Mouse (Mus musculus): Measurements from ENCODE around the gene H2-DMa. TPM values are rescaled to one million over a fixed set of nuclear protein-coding genes. Genes with fewer than 3 reads are reported as not detected.

The H2-DMa gene
- polyA plus RNA-seq, 1 experiment from 2014 or later: 4.4 TPM

DNA sequence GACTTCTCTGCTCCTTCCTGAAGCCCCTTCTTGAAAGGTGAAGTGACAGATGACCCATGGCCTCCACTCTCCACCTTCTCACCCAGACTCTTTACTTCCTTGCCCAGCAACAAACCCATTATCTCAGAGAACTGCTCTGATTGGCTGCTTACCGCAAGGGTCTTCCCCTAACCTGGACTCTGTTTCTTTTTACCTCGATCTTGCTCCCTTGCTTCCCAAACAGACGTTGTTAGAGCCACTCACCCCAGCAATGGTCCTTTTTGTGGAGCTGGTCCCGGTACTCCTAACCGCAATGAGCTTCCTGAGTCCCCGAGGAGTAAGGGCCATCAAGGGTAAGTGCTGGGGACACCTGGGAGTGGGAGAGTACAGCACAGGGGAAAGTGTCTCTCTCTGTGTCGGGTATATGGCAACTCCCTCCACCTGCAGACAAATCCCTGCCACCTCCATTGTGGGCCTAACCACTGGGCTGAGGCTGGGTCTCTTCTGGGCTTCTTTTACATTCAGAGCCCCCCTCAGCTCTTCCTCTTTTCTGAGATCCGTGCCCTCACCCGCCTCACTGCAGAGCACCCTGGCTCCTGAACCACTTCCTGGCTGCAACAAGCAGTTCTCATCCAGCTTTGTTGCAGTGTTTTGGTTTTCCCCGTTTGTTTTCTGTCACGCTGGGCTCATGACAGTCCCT lies 27.0 kb upstream of the H2-DMa start, which contains the start of gene H2-Oa:
Gene H2-Oa, plus strand, starts transcription at position 144 of the 679 bp plus-strand sequence.
- H3K4me3 ChIP-seq (replicated peaks): no peak within 1 kb of the TSS
- H3K27me3 ChIP-seq: peaks cover 6% of the 10 kb centered on the region
- ATAC-seq (ENCODE audit: low read depth) (no peak), DNase-seq (no peak)
- no peak within 1 kb of the TSS for H3K9ac ChIP-seq
- H3K27ac ChIP-seq: no peak within 1 kb of the TSS; the same call in 1 of the 2 replicates
- H3K9me3 ChIP-seq (replicated peaks): no peaks in the 10 kb centered on the region
- no peaks in the 10 kb centered on the region for H3K36me3 ChIP-seq
- H3K4me2 ChIP-seq: no peak within 1 kb of the TSS
- peaks cover 7% of the 10 kb centered on the region; the same call in 1 of the 2 replicates for H3K4me1 ChIP-seq (replicated peaks)
- 12% methylated on average over 11 of the region's 11 CpGs for WGBS (ENCODE audit: insufficient replicate concordance)

DNA sequence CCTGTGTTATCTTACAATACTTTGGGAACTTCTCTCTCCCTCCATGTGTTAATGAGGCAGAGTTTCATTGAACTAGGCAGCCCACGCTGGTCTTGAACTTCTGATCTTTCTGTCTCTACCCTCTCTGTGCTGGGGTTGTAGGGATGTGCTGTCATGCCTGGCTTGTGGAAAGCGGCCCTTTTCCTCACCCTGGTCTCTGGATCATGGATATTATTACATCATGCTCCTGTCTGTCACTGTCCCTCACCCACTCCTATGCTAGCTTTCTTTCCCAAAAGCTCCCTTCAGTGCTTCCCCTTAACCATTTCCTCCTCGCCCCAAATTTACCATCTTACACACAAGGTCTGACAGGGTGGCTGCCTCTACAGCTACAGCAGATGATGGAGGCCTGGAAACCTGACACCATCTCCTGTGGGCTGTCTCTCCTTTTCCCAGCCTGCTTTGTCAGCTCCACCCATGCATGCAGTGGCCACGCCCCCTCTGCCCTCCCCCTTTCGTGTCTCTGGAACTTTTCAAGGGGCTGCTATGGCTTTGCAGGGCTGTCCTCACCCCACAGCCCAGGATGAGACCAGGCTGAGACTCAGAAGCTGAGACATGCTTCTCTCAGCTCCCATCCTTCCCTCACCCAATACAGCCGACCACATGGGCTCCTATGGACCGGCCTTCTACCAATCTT lies 26.0 kb upstream of the H2-DMa start:
- ATAC-seq (ENCODE audit: low read depth): no peak
- Histone ChIP-seq H3K9me3 (replicated peaks) (no peaks in the 10 kb centered on the region), H3K36me3 (no peaks in the 10 kb centered on the region), H3K27ac (no peak overlapping the region), H3K4me2 (no peak overlapping the region), H3K4me3 (replicated peaks) (no peak overlapping the region), H3K4me1 (replicated peaks) (peaks cover 7% of the 10 kb centered on the region; the same call in 1 of the 2 replicates), H3K27me3 (peaks cover 6% of the 10 kb centered on the region), H3K9ac (no peak overlapping the region)
- no peak for DNase-seq
- WGBS (ENCODE audit: insufficient replicate concordance): 29% methylated on average over 7 of the region's 7 CpGs

DNA sequence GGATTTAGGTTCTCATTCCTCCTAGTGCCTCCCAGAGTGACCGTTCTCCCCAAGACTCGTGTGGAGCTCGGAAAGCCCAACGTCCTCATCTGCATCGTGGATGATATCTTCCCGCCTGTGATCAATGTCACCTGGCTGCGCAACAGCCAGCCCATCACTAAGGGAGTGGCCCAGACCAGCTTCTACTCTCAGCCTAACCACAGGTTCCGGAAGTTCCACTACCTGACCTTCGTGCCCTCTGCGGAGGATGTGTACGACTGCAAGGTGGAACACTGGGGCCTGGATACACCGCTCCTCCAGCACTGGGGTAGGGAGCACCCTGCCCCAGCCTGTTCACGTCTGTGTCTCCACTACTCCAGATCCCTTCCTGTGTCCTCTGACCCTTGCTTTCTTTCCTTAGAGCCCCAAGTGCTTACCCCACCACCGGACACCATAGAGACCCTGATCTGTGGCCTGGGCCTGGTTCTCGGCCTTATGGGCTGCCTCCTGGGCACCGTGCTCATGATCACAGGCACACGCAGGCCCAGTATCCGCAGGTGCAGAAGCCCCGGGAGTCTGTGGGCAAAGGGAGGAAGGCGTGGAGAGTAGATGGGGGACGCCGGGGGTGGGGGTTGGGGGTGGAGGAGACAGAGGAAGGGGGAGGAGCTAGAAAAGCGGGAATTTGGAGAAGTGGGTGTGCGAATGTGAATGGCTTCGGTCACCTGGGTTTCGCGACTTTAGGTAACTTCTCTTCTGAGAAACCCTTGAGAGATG lies 24.9 kb upstream of the H2-DMa start:
- ATAC-seq (ENCODE audit: low read depth) (no peak), DNase-seq (no peak)
- Histone ChIP-seq H3K4me2 (no peak overlapping the region), H3K4me3 (replicated peaks) (no peak overlapping the region), H3K4me1 (replicated peaks) (peaks cover 12% of the 10 kb centered on the region), H3K27ac (no peak overlapping the region), H3K27me3 (peaks cover 6% of the 10 kb centered on the region), H3K36me3 (no peaks in the 10 kb centered on the region), H3K9me3 (replicated peaks) (no peaks in the 10 kb centered on the region), H3K9ac (no peak overlapping the region)
- 63% methylated on average over 27 of the region's 27 CpGs for WGBS (ENCODE audit: insufficient replicate concordance)

DNA sequence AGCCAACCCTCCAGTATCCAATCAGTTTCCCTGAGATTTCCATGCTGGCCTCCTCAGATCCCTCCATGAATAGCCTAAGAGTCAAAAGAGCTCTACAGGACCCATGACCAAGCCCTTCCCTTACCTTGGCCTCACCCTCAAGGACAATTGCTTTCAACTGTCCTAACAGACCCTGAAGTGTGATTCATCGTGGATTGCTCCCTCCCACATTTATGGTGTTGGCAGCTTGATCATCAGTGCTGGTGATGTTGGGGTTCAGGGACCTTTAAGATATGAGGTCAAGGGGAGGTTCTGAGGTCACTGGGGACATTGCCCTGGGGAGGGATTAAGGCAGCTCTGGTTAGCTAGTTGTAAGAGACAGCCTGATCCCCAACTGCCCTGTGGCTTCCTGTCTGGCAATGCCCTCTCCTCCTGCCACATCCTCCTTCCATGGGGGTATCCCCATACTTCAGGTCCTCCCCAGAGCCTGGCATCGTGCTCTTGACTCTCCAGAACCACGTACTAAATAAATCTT lies 22.8 kb upstream of the H2-DMa start:
- no peaks in the 10 kb centered on the region for H3K36me3 ChIP-seq
- no peaks in the 10 kb centered on the region for H3K9me3 ChIP-seq (replicated peaks)
- H3K4me2 ChIP-seq: no peak overlapping the region
- no peak overlapping the region for H3K9ac ChIP-seq
- no peak overlapping the region for H3K27ac ChIP-seq
- ATAC-seq (ENCODE audit: low read depth) (no peak), DNase-seq (no peak)
- 35% methylated on average over 3 of the region's 3 CpGs for WGBS (ENCODE audit: insufficient replicate concordance)
- H3K27me3 ChIP-seq: peaks cover 10% of the 10 kb centered on the region
- H3K4me1 ChIP-seq (replicated peaks): peaks cover 13% of the 10 kb centered on the region
- H3K4me3 ChIP-seq (replicated peaks): no peak overlapping the region

DNA sequence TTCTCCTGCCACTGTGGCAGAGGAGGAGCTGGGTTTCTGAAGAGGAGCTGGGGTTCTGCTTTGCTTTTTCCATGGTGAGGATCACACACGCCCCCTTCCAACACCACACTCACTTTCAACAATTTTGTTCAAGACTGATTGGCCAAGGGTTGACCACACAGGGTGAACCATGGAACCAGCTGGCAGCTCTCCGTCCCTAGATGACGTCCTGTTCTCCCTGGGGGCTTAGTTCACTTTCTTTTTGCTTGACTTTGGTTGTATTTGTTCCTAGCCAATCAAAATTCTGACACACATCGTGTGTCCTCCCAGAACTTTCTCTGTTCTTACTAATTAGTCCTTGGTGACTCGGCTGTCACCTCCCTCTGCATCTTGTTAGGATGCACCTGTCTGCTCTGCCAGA lies 22.1 kb upstream of the H2-DMa start:
- no peak for ATAC-seq (ENCODE audit: low read depth)
- peaks cover 16% of the 10 kb centered on the region for H3K4me1 ChIP-seq (replicated peaks)
- H3K36me3 ChIP-seq: no peaks in the 10 kb centered on the region
- 31% methylated on average over 5 of the region's 5 CpGs for WGBS (ENCODE audit: insufficient replicate concordance)
- no peak overlapping the region for H3K4me3 ChIP-seq (replicated peaks)
- peaks cover 10% of the 10 kb centered on the region for H3K27me3 ChIP-seq
- H3K27ac ChIP-seq: no peak overlapping the region
- no peak for DNase-seq
- no peaks in the 10 kb centered on the region for H3K9me3 ChIP-seq (replicated peaks)
- no peak overlapping the region for H3K9ac ChIP-seq
- H3K4me2 ChIP-seq: no peak overlapping the region

DNA sequence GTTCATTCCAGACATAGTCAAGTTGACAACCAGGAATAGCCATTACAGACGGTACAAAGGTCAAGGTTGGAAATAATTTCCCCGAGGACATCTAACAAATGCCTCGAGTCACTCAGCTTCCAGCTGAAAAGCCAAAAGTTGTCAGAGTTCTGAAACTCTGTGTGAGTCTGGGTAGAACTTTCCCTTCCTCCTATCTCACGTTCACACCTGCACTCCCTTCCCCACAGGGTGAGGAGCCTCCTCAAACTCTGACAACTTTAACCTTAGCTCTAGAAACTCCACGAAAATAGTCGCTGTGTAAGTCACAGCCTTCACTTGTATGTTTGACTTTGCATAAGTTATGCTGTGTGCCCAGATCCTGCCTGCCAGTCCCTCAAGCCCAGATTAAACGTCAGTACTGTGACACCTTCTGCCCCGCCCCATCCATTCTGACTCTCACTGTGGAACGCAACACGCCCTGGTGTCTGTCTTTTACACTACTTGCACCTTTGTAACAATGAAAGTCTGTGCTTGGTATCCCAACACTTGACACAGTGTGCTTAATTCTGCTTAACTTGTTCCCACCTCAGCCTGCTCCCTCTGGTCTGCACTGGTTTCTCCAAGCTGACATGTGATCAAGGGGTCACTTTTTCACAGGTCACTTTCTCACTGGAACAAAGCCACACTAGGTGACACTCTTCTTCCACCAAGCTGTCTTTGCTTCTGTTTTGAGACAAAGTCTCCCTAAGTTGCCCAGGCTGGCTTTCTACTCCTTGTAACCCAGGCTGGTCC lies 20.4 kb upstream of the H2-DMa start:
- Histone ChIP-seq H3K9ac (no peak overlapping the region), H3K4me1 (replicated peaks) (peaks cover 9% of the 10 kb centered on the region), H3K36me3 (no peaks in the 10 kb centered on the region), H3K27me3 (peaks cover 10% of the 10 kb centered on the region), H3K9me3 (replicated peaks) (no peaks in the 10 kb centered on the region), H3K27ac (no peak overlapping the region), H3K4me2 (no peak overlapping the region), H3K4me3 (replicated peaks) (no peak overlapping the region)
- ATAC-seq (ENCODE audit: low read depth) (no peak), DNase-seq (no peak)
- 35% methylated on average over 10 of the region's 10 CpGs for WGBS (ENCODE audit: insufficient replicate concordance)

DNA sequence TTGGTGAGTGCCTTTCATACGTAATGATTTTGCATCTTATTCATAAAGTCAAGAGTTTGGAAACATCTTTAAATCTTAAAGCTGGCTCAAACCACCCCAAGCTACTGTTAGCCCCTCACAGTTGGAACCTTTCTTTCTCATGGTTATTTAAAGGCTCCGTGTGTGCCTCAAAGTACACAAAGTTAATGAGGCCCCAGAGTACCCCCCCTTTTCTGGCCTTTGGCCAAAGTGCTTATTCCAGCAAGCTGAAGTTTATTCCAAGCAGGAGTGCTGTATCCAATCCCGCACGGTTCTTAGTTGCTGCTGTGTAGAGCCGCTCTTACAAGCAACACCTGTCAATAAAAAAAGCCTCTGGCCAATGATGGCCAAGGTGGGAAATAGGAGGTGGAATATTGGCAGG lies 19.8 kb upstream of the H2-DMa start:
- no peak for ATAC-seq (ENCODE audit: low read depth)
- Histone ChIP-seq H3K36me3 (no peaks in the 10 kb centered on the region), H3K4me3 (replicated peaks) (no peak overlapping the region), H3K9ac (no peak overlapping the region), H3K9me3 (replicated peaks) (no peaks in the 10 kb centered on the region), H3K4me1 (replicated peaks) (peaks cover 9% of the 10 kb centered on the region), H3K27ac (no peak overlapping the region), H3K27me3 (peaks cover 7% of the 10 kb centered on the region; the same call in 1 of the 2 replicates), H3K4me2 (no peak overlapping the region)
- no peak for DNase-seq
- WGBS (ENCODE audit: insufficient replicate concordance): 64% methylated on average over 5 of the region's 5 CpGs

DNA sequence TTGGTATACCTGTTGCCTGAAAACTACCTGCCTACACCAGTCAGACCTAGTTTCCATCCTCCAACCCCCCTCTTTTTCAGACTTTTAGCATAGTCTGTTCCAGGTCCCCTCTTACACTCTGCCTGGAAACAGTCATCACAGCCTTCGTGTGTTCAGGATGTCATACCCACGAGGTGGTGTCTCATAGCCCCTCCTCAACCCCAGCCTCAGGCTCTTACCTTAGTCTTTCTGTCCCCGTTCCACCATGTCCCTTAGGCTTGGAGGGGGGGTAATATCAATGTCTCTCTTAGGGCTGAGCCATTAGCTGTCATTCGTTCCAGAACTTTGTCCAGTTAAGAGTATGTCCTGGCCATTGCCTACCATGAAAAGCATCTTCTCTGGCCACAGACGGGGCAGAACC lies 18.2 kb upstream of the H2-DMa start:
- ATAC-seq (ENCODE audit: low read depth) (peak; percentile 12; the same call in 1 of the 2 replicates), DNase-seq (no peak)
- WGBS (ENCODE audit: insufficient replicate concordance): 20% methylated on average over 5 of the region's 5 CpGs
- Histone ChIP-seq H3K4me2 (no peak overlapping the region), H3K9me3 (replicated peaks) (no peaks in the 10 kb centered on the region), H3K27ac (no peak overlapping the region), H3K36me3 (no peaks in the 10 kb centered on the region), H3K9ac (no peak overlapping the region), H3K4me1 (replicated peaks) (peaks cover 9% of the 10 kb centered on the region), H3K27me3 (peaks cover 5% of the 10 kb centered on the region; the same call in 1 of the 2 replicates), H3K4me3 (replicated peaks) (no peak overlapping the region)

DNA sequence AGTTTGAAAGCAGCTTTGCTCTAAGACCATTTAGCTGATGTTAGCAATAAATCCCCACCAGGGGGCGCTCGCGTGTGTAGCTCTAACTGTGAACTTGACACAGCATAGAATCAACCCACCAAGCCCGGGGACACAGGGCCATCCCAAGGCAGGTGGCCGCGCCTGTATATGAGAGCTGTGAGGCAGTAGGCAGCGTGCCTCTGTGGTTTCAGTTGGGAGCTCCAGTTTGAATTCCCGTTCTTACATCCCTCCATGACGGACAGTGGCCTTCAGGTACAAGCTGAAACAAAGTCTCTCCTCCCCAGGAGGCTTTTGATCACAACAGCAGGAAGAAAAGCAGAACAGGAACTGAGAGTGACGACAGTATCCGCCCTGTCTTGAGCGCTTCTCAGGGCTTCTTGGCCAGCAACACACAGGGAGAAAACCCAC lies 17.7 kb upstream of the H2-DMa start:
- 1% methylated on average over 12 of the region's 12 CpGs for WGBS (ENCODE audit: insufficient replicate concordance)
- 0 out of 2 replicates have a peak overlapping the region, but pooled peaks have one; percentile 15 for H3K4me3 ChIP-seq (replicated peaks)
- H3K4me1 ChIP-seq (replicated peaks): peaks cover 9% of the 10 kb centered on the region
- no peaks in the 10 kb centered on the region for H3K36me3 ChIP-seq
- H3K4me2 ChIP-seq: peak overlapping the region; percentile 42
- H3K27me3 ChIP-seq: peaks cover 5% of the 10 kb centered on the region; the same call in 1 of the 2 replicates
- DNase-seq: peak; percentile 77
- H3K9ac ChIP-seq: peak overlapping the region; percentile 11; the same call in 1 of the 2 replicates
- H3K27ac ChIP-seq: no peak overlapping the region
- ATAC-seq (ENCODE audit: low read depth): peak; percentile 76
- no peaks in the 10 kb centered on the region for H3K9me3 ChIP-seq (replicated peaks)

DNA sequence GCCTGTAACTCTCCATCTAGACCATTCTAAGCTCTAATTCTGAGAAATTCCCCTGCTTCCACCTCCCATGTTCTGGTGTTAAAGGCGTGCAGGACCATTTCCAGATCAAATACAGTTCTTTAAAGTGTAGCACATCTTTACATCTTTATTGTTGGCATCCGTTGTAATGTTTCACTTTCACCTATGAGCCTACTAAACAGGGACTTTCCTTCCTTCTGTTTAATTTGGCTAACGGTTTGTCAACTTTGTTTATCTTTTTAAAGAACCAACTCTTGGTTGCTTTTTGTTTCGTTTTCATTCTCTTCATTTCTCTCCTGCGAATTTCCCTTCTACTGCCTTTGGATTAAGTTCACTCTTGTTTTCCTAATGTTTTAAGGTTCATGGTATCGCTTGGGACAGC lies 16.5 kb upstream of the H2-DMa start:
- no peak overlapping the region for H3K27ac ChIP-seq
- DNase-seq (no peak), ATAC-seq (ENCODE audit: low read depth) (no peak)
- H3K9ac ChIP-seq: no peak overlapping the region
- no peak overlapping the region for H3K4me2 ChIP-seq
- no peaks in the 10 kb centered on the region for H3K9me3 ChIP-seq (replicated peaks)
- peaks cover 5% of the 10 kb centered on the region; the same call in 1 of the 2 replicates for H3K27me3 ChIP-seq
- 63% methylated on average over 6 of the region's 6 CpGs for WGBS (ENCODE audit: insufficient replicate concordance)
- no peaks in the 10 kb centered on the region for H3K36me3 ChIP-seq
- no peak overlapping the region for H3K4me3 ChIP-seq (replicated peaks)
- peaks cover 9% of the 10 kb centered on the region for H3K4me1 ChIP-seq (replicated peaks)

All from liver, embryonic 13.5 days (tissue).